Mouse (Mus musculus): ENCODE results near the gene Vegfb.

Gene Vegfb

DNA sequence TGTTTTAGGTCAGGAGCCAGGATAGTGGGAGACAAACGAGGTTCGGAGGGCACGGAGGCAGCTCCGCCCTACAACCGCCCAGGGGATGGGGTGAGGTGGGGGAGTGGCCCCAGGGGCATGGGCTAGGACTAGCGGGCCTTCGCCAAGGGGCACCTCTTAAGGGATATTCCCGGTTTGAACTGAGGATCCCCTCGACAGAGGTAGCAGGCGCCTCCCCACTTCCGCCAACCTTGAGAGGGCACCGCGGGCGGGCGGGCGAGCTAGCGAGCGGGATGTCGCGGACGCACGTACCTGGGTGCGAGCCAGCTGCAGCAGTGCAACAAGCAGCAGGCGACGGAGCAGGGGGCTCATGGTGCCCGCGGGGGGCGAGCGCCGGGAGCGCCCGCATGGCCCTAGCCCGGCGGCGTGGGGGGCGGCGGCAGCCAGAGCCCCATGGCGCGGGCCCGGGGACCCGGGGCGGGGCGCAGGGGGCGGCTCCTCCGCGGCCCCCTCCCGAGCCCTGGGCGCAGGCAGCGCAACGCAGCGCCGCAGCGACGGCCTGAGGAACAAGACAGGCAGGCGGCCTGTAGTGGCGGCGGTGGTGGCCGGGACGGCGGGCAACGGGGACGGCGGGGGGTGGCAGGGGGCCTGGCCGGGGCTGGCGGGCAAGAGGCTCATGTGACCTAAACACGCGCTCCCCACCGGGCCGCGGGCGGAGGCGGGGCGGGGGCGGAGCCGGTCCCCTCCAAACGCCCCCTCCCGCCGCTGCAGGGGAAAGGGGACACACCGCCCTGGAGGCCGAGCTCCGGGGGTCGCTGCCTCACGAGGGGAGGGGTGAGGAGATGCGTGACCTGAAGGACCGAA lies at the start of gene Vegfb:
Vegfb (minus strand) TSS at position 591 of the 843 bp plus-strand sequence.
- peak; percentile 64 for DNase-seq (ENCODE audit: low read depth)

DNA sequence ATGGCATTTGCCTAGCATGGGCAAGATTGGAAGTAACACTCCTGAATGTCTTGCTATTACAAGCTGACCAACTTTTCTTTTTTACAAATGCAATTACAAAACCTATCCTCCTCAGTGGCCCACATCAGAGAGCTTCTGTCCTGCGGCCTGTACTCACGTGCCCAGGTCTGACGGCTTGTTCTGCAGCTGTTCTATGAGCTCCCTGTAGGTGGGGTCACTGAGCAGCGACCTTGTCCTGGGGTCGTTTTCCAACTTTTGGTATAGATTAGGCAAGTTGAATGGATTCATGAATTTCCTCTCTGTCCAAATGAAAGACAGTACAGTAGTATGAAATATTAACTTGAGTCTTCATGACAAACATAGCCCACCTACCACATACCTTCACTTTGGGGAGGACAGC lies 46.6 kb upstream of the Vegfb start:
- DNase-seq (ENCODE audit: low read depth): no peak

DNA sequence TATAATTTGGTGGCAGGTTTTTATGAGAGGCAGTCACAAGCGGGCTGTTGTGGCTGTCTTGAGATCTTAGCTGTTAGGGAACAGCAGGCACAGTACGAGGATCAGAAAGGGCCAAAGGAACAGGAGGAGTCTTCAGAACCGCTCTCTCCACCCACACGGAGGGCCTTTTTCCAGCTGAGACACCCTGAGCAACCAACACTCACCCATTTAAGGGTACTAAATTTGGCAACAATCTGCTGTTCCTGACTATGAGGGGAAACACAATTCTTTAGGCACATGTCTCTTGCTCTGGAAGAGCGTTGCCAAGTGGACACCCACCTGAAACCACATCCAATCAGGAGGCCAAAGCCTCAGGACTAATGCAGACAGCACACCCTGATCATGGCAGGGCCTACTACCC lies 42.1 kb upstream of the Vegfb start:
- no peak for DNase-seq (ENCODE audit: low read depth)

DNA sequence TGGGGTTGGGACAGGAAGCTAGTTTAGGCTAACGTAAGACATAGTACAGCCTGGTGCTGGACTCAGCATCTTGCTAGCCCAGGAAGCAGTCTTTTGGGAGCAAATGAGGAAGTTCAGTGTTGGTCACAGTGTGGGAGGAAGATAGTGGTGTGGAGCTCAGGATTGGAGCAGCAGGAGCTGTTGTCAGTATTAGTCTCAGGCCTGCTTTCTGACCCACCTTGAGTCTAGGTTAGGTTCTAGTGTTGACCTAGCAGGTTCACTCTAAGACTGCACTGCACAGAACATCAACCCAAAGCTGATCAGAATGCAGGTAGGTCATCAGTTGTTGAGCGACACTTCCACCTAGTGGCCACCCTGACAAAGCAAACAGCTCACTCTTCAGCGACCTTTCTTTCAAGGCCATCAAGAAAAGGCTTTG lies 32.8 kb upstream of the Vegfb start:
- DNase-seq (ENCODE audit: low read depth): peak; percentile 88

DNA sequence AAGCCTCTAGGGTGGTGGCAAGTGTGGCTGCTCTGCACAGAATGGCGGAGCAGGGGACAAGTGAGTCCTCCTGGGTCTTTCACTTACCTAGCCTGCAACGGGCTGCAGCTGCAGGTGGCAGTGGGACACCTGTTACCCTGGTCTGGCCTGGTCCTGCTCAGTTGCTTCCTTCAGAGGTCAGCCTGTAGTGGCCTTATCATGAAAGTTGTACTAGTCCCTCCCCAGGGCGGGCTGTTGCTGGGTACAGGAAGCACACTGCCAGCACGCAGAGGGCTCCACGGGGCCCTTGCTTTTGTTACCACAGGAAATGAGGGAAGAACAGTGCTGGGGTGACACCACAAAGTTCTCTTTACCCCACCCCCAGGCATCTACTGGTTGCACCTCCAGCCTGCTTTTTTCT lies 31.7 kb upstream of the Vegfb start, which contains the start of gene Fermt3:
Fermt3 (minus strand) TSS at position 279 of the 400 bp plus-strand sequence.
- DNase-seq (ENCODE audit: low read depth): peak; percentile 88

DNA sequence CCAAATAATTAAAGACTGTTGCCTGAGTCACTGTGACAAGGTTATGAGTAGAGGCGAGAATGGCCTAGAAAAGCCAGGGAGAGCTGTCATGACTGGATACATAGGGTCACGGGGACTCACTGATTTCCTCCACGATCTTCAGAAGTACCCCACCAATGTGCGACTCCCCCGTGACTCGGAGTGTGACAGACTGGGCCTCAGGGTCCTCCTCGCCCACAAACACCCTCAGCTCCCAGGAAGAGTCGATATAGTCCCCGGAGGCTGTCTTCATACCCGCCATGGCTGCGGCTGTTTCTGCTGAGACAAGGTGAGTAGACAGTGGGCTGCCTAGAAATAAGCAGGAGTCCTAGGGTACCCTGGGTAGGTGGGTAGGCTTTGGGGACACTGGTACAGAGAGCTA lies 31.1 kb upstream of the Vegfb start:
- DNase-seq (ENCODE audit: low read depth): no peak

DNA sequence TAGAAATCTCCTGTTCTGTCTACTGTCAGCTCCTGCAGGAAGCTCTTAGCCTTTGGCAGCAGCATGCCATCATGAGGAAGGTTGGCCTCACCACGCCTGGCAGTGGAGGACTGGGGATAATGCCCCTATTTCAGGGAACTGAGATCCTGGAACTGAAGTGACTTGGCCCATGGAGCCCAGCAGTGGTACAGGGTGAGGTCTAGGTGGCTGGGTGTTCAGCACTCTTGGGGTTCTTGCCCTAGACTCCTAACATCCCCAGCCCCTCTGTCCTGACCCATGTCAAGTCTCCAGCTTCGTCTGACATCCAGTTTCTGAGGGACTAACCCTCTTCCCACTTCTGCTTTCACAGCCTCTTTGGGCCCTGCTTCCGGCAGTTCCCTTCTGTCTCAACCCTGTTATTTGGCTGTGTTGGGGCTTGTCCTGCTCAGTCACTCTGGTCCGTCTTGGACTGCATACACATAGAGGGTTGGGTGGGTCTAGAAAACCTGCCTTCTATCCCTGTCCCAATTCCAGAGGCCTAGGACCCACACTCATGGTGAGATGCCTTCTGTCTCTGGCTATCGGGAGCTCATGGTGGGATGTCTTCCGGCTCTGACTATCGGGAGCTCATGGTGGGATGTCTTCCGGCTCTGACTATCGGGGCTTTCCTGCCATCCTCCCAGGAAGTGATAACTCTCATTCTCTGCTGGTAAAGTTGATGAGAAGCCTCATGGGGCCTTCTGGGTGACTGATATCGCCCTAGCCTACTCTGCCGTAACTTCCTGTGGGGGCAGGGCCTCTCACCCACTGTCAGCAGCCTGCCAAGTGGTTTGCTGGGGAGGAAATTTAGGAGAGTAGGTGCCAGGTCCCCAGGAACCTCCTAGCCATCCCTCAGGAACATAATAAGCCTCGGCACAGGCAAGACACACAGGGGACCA lies 30.3 kb upstream of the Vegfb start:
- DNase-seq (ENCODE audit: low read depth): peak; percentile 79

DNA sequence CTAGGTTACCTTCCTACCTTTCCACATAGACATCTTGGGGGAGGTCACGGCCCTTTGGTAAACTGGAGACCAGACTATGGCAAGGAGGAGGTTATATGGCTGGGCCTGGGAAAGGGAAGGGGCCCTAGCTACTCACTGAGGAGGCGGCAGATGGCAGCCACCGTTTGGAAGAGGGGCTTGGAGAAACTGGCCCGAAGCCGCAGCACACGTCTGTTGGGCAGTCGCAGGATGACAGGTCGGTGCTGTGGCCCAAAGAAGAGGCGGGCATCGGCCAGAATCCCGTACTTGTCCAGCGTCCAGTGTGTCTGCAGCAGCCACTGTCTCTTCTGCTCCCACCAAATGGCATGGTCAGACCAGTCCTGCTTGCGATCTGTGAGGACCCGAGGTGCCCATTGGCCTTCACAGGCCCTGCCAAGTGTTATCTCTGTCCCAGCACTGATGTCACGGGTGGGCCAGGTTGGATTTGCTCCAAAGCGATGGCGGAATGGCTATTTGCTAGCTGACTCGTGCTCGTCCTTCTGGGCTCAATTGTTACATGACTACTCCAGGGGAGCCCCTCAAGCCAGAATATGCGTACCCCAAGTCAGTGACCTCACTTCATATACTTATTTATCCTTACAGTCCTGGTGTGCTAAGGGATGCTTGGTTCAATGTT lies 27.2 kb upstream of the Vegfb start:
- DNase-seq (ENCODE audit: low read depth): no peak

DNA sequence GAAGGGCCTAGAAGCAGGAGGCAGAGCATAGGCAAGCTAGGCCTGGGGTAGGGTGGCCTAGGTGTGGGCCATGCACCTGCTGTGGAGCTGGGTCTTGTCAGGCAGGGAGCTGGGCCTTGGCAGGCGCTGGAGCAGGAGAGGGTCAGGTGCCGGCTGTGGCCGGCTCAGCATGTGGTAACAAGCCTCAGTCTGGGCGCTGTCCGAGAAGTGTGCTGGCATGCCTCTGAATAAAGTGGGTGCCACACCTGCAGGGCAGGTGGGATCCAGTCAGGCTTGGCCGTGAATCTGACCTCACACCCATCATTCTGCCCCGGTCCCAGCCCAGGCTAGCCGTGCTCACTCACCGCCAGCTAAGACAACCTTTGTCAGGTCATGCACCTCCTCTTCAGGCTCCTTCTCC lies 26.5 kb upstream of the Vegfb start:
- DNase-seq (ENCODE audit: low read depth): no peak

DNA sequence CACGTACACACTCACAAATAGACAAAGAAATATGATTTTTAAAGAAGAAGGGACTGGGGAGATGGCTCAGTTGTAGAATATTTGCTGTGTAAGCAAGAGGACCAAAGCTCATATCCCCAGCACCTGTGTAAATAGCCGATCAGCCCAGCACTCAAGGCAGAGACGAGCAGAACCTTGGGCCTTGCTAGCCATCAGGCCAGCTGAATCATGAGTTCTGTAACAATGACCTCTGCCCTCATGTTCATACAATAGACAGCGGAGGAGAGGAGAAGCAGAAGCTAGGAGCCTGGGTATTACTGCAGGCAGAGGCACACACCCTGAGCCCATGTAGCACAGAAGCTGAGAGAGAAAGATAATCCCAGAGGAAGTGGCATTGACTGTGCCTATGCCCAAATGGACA lies 25.0 kb upstream of the Vegfb start:
- no peak for DNase-seq (ENCODE audit: low read depth)

DNA sequence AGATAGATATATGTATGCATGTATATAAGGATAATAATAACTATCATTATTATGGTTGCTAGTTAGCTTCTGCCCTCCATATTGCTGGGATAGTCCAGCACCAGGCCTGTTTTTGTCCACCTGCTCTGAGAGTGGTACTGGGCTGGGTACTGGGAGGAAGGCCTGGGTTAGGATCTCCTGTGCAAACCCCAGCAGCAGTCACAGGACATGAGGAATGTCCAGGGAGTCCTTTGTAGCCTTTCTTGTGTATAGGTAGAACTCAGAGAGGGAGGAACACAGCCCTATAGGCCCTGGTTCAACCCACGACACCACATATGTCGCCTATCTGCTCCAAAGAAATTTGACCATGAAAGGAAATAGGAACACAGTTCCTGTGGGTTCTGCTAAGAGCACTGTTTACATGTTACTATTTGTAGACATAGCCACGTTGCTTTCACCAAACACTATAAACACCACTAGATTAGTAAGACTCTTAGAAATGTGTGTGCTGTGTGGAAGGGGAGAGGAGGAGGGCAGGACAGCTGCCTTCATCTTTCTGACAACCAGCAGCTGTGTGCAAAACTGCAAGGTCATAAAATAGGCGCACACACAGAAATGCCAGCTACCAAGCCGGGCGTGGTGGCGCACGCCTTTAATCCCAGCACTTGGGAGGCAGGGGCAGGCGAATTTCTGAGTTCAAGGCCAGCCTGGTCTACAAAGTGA lies 19.6 kb upstream of the Vegfb start:
- no peak for DNase-seq (ENCODE audit: low read depth)

DNA sequence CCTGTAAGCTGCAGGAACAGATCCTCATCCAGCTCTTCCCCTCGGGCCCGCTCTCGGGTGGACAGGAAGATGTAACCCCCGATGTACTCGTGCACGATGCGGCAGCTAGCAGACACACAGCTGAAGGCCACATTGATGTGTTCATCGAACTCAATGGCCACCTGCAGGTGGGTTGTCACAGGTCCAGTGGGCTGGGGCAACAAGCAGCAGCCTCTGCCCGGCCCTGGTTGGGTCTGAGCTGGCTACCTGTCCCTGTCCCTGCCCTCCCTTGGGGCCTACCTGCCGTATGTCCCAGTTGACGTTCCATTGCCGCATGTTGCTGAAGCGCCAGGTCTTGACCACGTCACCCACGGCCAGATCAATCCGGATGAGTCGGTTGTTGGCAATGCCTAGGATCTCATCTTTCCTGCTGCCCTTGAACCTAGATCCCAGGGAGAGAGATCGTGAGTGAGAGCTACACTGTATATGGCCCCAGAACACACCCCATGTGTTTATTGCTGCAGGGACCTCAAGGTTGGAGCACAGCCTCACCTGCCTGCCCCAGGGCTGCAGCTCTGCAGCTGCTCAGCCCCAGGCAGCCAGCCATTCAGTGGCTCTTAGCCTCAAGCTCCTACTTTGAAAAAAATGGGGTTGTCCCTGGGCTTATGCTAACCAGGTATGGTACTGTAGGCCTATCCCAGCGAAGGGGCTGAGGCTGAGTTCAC lies 12.1 kb upstream of the Vegfb start:
- no peak for DNase-seq (ENCODE audit: low read depth)

DNA sequence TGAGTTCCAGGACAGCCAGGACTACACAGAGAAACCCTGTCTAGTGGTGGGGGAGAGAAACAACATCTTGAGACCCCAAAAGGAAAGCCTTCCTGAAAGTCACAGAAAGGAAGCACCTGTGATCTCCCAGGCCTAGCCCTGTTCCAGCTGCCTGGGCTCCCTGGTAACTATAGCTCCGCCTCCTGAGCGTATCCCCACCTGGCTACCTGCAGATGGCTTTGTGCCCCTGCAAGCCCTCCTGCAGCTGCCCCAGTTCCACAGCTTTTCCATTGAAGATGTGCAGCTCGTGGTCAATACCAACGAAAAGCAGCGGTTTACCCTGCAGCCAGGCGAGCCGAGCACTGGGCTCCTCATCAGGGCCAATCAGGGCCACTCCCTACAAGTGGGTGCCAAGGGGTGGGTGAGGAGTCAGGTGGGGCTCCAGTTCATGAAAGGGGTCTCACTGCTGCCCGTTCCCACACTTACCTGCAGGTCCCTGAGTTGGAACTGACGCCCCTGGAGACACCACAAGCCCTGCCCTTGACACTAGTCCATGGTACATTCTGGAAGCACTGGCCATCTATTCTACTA lies 10.4 kb upstream of the Vegfb start:
- DNase-seq (ENCODE audit: low read depth): no peak

DNA sequence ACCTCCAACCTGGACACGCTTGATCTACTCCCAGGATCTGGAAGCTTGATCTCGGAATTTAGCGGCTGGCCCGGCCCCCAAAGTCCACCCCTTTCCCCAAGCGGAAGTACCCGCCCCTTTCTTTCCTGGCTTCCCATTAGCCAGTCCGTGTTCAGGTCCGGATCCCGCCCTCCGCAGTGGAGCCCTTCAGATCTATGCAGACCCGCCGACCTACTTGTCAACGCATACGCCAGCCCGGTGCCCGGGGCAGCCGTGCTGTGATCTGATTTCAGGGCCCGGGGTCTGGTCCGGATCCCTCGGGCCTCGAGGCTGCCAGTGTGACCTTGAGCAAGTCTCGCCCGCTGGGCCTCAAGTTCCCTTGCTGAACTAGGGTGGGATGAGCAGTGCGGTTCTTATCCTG lies 8.6 kb upstream of the Vegfb start, which contains the start of the genes Nudt22 and Trpt1:
Nudt22 (minus strand) TSS at position 112 of the 400 bp plus-strand sequence.
Trpt1 (plus strand) TSS at position 126 of the 400 bp plus-strand sequence.
- DNase-seq (ENCODE audit: low read depth): peak; percentile 73

DNA sequence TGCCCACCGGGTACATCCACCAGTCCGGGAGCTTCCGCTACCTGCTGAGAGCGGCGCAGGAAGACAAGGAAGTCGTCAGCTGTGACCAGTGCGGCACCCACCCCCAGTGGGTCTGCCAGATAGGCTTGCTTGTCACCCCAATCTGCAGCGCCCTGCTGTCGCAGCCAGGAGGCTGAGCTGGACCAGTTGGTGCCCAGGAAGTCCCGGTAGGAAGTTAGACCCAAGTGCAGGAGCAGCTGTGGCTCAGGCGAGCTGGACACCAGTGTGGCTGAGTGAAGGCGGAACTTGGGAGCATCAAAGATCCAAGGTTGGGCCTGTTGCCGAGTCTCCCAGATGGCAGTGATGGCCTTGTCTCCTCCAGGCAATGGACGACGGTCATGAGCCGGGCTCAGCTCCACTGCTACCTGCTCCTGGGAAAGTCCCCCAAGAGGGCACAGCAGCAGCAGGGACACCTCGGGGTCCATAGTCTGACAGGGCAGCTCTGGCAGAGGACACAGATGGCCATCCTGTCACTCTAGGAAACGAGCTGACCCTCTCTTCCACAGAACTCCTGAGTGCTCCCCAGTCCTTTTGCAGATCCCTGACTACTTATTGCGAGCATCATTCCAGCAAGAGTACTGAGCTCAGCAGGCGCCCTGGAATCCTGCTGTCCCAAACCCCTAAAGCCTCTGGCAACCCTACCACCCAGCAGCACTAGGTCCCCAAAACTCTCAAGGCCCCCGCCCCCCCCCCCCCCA lies 8.0 kb upstream of the Vegfb start:
- DNase-seq (ENCODE audit: low read depth): no peak

DNA sequence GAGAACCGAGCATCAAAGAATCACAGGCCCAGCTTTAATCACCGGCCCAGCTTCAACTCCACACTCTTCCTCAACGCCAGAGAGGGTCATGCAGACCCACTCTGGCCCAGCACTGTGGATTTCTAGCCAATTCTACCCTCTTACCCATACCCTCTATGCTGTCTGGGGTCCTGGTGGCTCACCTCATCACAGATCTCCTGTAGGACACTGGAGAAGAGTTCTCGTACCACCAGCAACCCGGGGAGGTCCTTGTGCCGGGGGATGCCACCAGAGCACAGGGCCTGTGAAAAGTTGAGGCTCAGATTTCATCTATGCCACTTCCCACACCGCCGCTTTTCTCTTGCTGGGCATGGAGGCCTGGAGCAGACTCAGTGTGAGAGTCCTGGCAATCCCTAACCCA lies 7.0 kb upstream of the Vegfb start:
- DNase-seq (ENCODE audit: low read depth): no peak

DNA sequence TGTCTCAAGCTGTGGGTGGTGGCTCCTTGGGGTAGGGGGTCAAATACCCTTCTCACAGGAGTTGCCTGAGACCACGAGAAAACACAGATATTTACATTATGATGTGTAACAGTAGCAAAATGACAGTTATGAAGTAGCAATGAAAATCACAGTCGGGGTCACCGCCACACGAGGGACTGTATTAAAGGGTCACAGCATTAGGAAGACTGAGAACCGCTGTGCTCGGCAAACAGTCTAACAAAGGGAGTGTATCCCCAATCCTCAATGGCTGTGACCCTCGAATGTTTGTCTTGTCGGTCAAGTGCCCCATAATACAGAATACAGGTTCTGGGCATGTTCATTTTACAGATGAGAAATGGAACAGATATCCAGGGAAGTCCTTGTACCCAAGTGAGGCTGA lies 6.6 kb upstream of the Vegfb start:
- no peak for DNase-seq (ENCODE audit: low read depth)

DNA sequence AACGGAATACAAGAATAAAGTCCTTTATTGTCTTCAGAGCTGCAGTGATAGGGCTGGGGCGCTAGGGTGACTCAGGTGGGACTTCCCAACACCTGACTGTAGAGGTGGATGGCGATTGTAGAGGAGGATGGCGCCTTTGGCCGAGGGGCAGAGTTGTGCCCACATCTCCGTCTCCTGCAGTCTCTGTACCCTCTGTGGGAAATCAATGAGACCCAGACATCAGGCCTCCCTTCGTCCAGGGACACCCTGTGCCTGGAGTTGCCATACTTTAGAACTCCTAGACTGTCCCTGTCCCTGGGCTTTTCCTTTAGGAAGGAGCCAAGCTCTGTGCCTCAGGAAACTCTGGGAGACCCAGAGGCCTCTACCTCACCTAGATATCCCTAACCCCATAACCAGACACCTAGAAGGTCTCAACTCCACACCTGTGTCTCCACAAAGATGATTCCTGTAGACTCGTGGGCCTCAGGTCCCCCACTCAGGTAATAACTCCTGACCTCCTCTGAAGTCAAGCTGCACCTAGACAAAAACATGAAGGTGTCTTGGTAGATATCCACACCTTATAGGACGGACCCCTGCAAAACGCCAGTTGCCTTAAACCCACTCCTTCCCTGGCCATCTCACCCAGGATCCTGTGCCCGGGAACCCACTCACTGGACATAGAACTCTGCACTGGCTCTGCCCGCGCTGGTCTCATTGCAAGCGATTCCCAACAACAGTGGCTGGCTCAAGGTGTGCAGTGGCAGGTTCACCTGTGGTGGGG lies 5.7 kb upstream of the Vegfb start:
- DNase-seq (ENCODE audit: low read depth): peak; percentile 28

All from naive thymus-derived CD4-positive, alpha-beta T cell, adult 2 months (primary cell).